Mouse (Mus musculus): Measurements from ENCODE around the gene Shisa8.

Gene Shisa8

GRCm38 (mm10) chr15:82221104-82221860 lies 8.7 kb upstream of the Shisa8 start:
- no peak for DNase-seq

GRCm38 (mm10) chr15:82220003-82220675 lies 7.5 kb upstream of the Shisa8 start:
- DNase-seq, result no peak

- no peak for DNase-seq
Measured at GRCm38 (mm10) chr15:82218778-82219666, 6.4 kb upstream of the Shisa8 start.

GRCm38 (mm10) chr15:82217980-82218379 lies 5.4 kb upstream of the Shisa8 start:
- no peak for DNase-seq

- no peak for DNase-seq
Measured at GRCm38 (mm10) chr15:82217039-82217438, 4.4 kb upstream of the Shisa8 start.

GRCm38 (mm10) chr15:82216142-82216827 lies 3.7 kb upstream of the Shisa8 start:
- no peak for DNase-seq

- no peak for DNase-seq
Measured at GRCm38 (mm10) chr15:82215332-82216046, 2.9 kb upstream of the Shisa8 start.

- no peak for DNase-seq
Measured at GRCm38 (mm10) chr15:82213222-82213621, 607 bp upstream of the Shisa8 start.

GRCm38 (mm10) chr15:82211911-82212751 lies 484 bp downstream of the Shisa8 start:
- DNase-seq, result peak in 1 of 2 experiments; percentile 39

GRCm38 (mm10) chr15:82211281-82211680 lies 1.3 kb downstream of the Shisa8 start:
- DNase-seq, result no peak

- DNase-seq, result no peak
Measured at GRCm38 (mm10) chr15:82210801-82211200, 1.8 kb downstream of the Shisa8 start.

GRCm38 (mm10) chr15:82209295-82210050 lies 3.1 kb downstream of the Shisa8 start:
- DNase-seq, result no peak

GRCm38 (mm10) chr15:82208307-82208706 lies 4.3 kb downstream of the Shisa8 start:
- no peak for DNase-seq

- no peak for DNase-seq
Measured at GRCm38 (mm10) chr15:82207504-82208219, 5.0 kb downstream of the Shisa8 start.

- no peak for DNase-seq
Measured at GRCm38 (mm10) chr15:82207105-82207459, 5.5 kb downstream of the Shisa8 start.

- DNase-seq, result peak in 1 of 2 experiments; percentile 44
Measured at GRCm38 (mm10) chr15:82206365-82207104, 6.1 kb downstream of the Shisa8 start.

GRCm38 (mm10) chr15:82204680-82205371 lies 7.8 kb downstream of the Shisa8 start:
- DNase-seq, result no peak
